Mouse (Mus musculus) liver, embryonic 12.5 days (tissue): ENCODE measurements at regions not wholly inside any gene's neighbourhood (a gene's known extent, or its start where the extent isn't known, plus 50 kb on each side); places are given as distances from the start of the nearest gene placed in this dataset.

ENCODE experiments used
- ATAC-seq: fragments of 200-750 bp; cut with Nextera tagmentation; 2 replicates; pipeline ENCODE4 v1.8.0; 2017; ENCODE audit warnings: moderate number of reproducible peaks, mild to moderate bottlenecking, moderate library complexity
- H3K27ac ChIP-seq: fragments of 300-500 bp; sonication (generic); 2 replicates; pipeline ENCODE4 v1.5.1; 2016; ENCODE audit warnings: mild to moderate bottlenecking
- H3K27me3 ChIP-seq: fragments of 300-500 bp; sonication (generic); replicated peaks from 2 replicates; pipeline ENCODE4 v1.6.1; 2016; ENCODE audit warnings: mild to moderate bottlenecking, moderate library complexity
- H3K36me3 ChIP-seq: fragments of 300-500 bp; sonication (generic); 2 replicates; pipeline ENCODE4 v1.6.1; 2016; ENCODE audit warnings: mild to moderate bottlenecking, moderate library complexity
- H3K4me1 ChIP-seq: fragments of 300-500 bp; sonication (generic); 2 replicates; pipeline ENCODE4 v1.6.1; 2016
- H3K4me2 ChIP-seq: fragments of 300-500 bp; sonication (generic); 2 replicates; pipeline ENCODE4 v1.6.1; 2016; ENCODE audit warnings: mild to moderate bottlenecking, moderate library complexity
- H3K4me3 ChIP-seq: fragments of 300-500 bp; sonication (generic); 2 replicates; pipeline ENCODE4 v1.5.1; 2016; ENCODE audit warnings: mild to moderate bottlenecking, moderate library complexity
- H3K9ac ChIP-seq: fragments of 300-500 bp; sonication (generic); 2 replicates; pipeline ENCODE4 v1.6.1; 2016; ENCODE audit warnings: mild to moderate bottlenecking, moderate library complexity
- H3K9me3 ChIP-seq: fragments of 300-500 bp; sonication (generic); replicated peaks from 2 replicates; pipeline ENCODE4 v1.6.1; 2016; ENCODE audit warnings: mild to moderate bottlenecking, moderate library complexity
- WGBS: fragments of 180-500 bp; shearing (Covaris S2); methylation state at CpG from one replicate; pipeline ENCODE4 v1.1.7; 2016; ENCODE audit not compliant: insufficient replicate concordance; 5-methylcytosine and 5-hydroxymethylcytosine counted together

DNA sequence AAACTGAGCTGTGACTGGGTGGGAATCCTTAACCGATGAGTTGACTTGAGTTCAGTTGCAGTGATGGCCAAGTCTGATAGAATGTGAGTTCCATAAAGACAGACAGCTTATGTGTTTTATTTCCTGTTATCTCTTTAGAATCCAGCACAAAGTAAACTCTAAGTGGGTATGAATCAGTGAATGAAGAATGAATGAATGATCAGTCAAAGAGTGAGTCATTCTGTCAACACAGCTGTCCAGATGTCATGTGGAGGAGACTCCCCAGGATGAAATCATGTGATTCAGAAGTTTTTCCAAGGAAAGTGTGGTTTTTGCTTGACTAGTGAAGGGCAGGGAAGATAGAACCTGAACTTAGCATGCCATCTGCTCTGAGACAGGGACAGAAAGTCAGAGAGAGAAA, 732.0 kb upstream of the A1bg start:
- no peak overlapping the region for H3K4me3 ChIP-seq
- no peaks in the 10 kb centered on the region for H3K9me3 ChIP-seq
- no peak for ATAC-seq
- 78% methylated on average over 1 of the region's 1 CpGs for WGBS
- H3K9ac ChIP-seq, result no peak overlapping the region
- H3K36me3 ChIP-seq, result no peaks in the 10 kb centered on the region
- no peak overlapping the region for H3K4me2 ChIP-seq
- H3K4me1 ChIP-seq, result no peaks in the 10 kb centered on the region
- H3K27ac ChIP-seq, result no peak overlapping the region
- H3K27me3 ChIP-seq, result no peaks in the 10 kb centered on the region

DNA sequence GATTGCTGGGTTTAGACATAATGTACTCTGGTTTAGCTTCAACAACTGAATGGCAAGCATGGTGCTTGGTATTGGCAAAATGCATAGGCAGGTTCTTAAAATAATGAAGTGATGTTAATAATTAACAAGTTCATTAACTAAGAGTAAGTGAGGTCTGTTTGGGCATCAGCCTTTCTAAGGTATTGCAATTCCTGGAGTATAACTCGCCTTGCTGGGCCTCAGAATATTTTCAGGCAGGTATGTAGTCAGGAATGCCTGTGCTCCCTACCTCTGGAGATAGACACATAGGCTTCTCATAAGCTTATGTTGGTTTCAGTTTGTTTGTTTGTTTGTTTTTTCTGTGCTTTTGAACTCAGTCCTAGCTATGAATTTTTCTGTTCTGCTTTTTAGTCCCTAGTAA, 731.0 kb upstream of the A1bg start:
- H3K4me2 ChIP-seq, result no peak overlapping the region
- 60% methylated on average over 1 of the region's 1 CpGs for WGBS

DNA sequence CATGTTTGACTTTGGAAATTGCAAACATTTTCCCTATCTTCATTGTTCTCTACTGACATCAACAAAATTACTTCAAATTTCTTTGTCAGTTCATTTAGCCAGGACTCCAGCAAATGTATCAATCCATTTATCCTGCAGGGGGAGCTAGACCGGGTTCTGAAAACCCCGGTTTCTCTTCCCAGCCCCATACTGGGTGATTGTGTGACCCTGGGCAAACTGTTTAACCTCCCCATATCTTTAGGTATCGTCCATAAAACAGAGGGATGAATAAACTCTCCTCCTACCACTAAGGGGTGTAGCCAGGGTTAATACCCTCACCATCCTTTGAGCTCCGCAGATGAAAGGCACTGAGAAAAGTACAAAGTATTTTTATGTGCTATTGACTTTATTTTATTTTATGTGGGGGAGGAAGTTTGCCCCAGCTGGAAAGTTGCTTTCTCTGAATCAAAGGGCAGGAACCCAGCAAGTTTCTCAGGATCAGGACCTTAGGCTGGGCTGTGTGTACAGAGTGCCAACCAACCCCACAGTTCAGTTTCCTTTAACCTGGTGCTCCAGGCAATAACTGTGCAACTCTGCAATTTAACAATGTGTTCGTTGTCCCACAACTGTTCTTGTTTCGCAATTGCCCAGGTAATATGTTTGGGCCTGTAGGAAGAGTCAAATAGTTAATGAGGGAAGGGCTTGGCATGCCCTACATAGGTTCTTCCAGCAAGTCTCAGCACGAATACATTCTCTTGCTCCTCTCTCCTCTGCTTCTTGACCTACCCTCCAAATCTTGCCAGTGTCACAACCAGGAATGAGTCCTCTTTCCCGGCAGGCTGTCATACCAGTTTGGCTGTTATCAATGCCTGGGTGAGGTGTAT, 696.1 kb upstream of the A1bg start:
- Histone ChIP-seq H3K9ac (no peak overlapping the region), H3K27me3 (no peaks in the 10 kb centered on the region), H3K4me2 (no peak overlapping the region), H3K4me1 (no peaks in the 10 kb centered on the region), H3K9me3 (no peaks in the 10 kb centered on the region), H3K36me3 (no peaks in the 10 kb centered on the region), H3K27ac (no peak overlapping the region), H3K4me3 (no peak overlapping the region)
- no peak for ATAC-seq
- WGBS, result 56% methylated on average over 8 of the region's 8 CpGs

More for the DNA sequence above, 731.0 kb upstream of the A1bg start:
- Histone ChIP-seq H3K27ac (no peak overlapping the region), H3K27me3 (no peaks in the 10 kb centered on the region), H3K4me1 (no peaks in the 10 kb centered on the region), H3K9me3 (no peaks in the 10 kb centered on the region), H3K9ac (no peak overlapping the region), H3K4me3 (no peak overlapping the region), H3K36me3 (no peaks in the 10 kb centered on the region)
- no peak for ATAC-seq

- no peak for ATAC-seq
- no peak overlapping the region for H3K4me3 ChIP-seq
- H3K4me1 ChIP-seq, result no peaks in the 10 kb centered on the region
- H3K9ac ChIP-seq, result no peak overlapping the region
- WGBS, result 65% methylated on average over 3 of the region's 3 CpGs
- H3K36me3 ChIP-seq, result no peaks in the 10 kb centered on the region
- H3K4me2 ChIP-seq, result no peak overlapping the region
- no peaks in the 10 kb centered on the region for H3K27me3 ChIP-seq
- H3K9me3 ChIP-seq, result no peaks in the 10 kb centered on the region
- H3K27ac ChIP-seq, result no peak overlapping the region
Observed at GRCm38 (mm10) chr15:61610662-61611061, 687.9 kb upstream of the A1bg start.

- H3K4me2 ChIP-seq, result no peak overlapping the region
- no peaks in the 10 kb centered on the region for H3K36me3 ChIP-seq
- H3K4me1 ChIP-seq, result no peaks in the 10 kb centered on the region
- no peaks in the 10 kb centered on the region for H3K27me3 ChIP-seq
- 61% methylated on average over 6 of the region's 6 CpGs for WGBS
- no peaks in the 10 kb centered on the region for H3K9me3 ChIP-seq
- H3K9ac ChIP-seq, result no peak overlapping the region
- H3K27ac ChIP-seq, result no peak overlapping the region
- no peak for ATAC-seq
- H3K4me3 ChIP-seq, result no peak overlapping the region
Observed at GRCm38 (mm10) chr15:61609656-61610055, 686.8 kb upstream of the A1bg start.

- Histone ChIP-seq H3K27me3 (no peaks in the 10 kb centered on the region), H3K9ac (no peak overlapping the region), H3K4me3 (no peak overlapping the region), H3K4me1 (no peaks in the 10 kb centered on the region), H3K36me3 (no peaks in the 10 kb centered on the region), H3K27ac (no peak overlapping the region), H3K9me3 (no peaks in the 10 kb centered on the region), H3K4me2 (no peak overlapping the region)
- WGBS, result 54% methylated on average over 6 of the region's 6 CpGs
- no peak for ATAC-seq
Observed at GRCm38 (mm10) chr15:61608301-61608731, 685.5 kb upstream of the A1bg start.

- Histone ChIP-seq H3K4me2 (no peak overlapping the region), H3K27me3 (no peaks in the 10 kb centered on the region), H3K9ac (no peak overlapping the region), H3K4me1 (no peaks in the 10 kb centered on the region), H3K4me3 (no peak overlapping the region), H3K36me3 (no peaks in the 10 kb centered on the region), H3K9me3 (no peaks in the 10 kb centered on the region), H3K27ac (no peak overlapping the region)
- WGBS, result 54% methylated on average over 6 of the region's 6 CpGs
- ATAC-seq, result no peak
Observed at GRCm38 (mm10) chr15:61599734-61600133, 676.9 kb upstream of the A1bg start.

DNA sequence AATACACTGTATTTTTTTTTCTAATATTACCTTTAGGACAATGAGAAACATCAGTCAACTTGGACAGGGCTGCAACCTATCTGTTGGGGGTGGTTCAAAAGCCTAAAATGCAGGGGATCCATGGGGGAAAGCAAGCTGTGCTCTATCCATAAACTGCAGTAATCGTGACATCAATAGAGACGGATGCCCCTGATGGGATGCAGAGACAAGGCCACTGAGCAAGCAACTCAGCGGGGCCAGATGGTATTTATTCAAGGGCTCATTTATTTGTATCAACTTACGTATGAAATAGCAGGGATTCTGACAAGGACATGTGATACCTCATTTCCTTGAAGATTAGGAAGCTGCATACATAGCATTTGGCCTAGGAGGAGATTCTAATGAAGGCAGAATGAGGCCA, 673.5 kb upstream of the A1bg start:
- no peak for ATAC-seq

GRCm38 (mm10) chr15:61588956-61589355, 666.1 kb upstream of the A1bg start:
- Histone ChIP-seq H3K4me3 (no peak overlapping the region), H3K9ac (no peak overlapping the region), H3K27ac (no peak overlapping the region), H3K36me3 (no peaks in the 10 kb centered on the region), H3K9me3 (no peaks in the 10 kb centered on the region), H3K4me1 (no peaks in the 10 kb centered on the region), H3K27me3 (no peaks in the 10 kb centered on the region), H3K4me2 (no peak overlapping the region)
- 53% methylated on average over 5 of the region's 5 CpGs for WGBS
- ATAC-seq, result no peak

More for the DNA sequence above, 673.5 kb upstream of the A1bg start:
- no peak overlapping the region for H3K4me3 ChIP-seq
- WGBS, result 66% methylated on average over 4 of the region's 4 CpGs
- no peaks in the 10 kb centered on the region for H3K27me3 ChIP-seq
- H3K4me1 ChIP-seq, result no peaks in the 10 kb centered on the region
- no peaks in the 10 kb centered on the region for H3K36me3 ChIP-seq
- no peaks in the 10 kb centered on the region for H3K9me3 ChIP-seq
- H3K4me2 ChIP-seq, result no peak overlapping the region
- H3K27ac ChIP-seq, result no peak overlapping the region
- H3K9ac ChIP-seq, result no peak overlapping the region

DNA sequence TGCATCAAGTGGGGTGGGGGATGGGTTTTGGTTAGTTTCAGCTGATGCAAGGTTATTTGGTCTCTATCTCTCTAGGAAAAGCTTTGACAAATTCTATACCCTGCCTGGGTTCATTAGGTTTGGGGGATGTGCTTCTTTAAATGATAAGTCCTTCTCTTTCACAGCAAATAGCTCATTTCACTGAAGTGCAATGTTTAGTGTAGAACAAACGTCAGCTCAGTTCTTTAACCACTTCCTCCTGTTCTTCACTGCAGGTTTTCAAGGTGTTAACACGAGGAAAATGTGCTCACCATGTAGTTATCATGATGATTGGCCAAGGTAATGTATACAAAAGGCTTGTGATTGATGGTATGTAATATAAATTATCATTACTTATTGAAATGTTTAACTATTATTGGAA, 659.5 kb upstream of the A1bg start:
- H3K9ac ChIP-seq, result no peak overlapping the region
- 18% methylated on average over 2 of the region's 2 CpGs for WGBS

GRCm38 (mm10) chr15:61563347-61563746, 640.5 kb upstream of the A1bg start:
- Histone ChIP-seq H3K4me2 (no peak overlapping the region), H3K4me3 (no peak overlapping the region), H3K27me3 (no peaks in the 10 kb centered on the region), H3K27ac (no peak overlapping the region), H3K9ac (no peak overlapping the region), H3K9me3 (no peaks in the 10 kb centered on the region), H3K36me3 (no peaks in the 10 kb centered on the region), H3K4me1 (no peaks in the 10 kb centered on the region)
- ATAC-seq, result no peak

More for the DNA sequence above, 659.5 kb upstream of the A1bg start:
- Histone ChIP-seq H3K9me3 (no peaks in the 10 kb centered on the region), H3K4me2 (no peak overlapping the region), H3K4me3 (no peak overlapping the region), H3K27me3 (no peaks in the 10 kb centered on the region), H3K4me1 (no peaks in the 10 kb centered on the region), H3K36me3 (no peaks in the 10 kb centered on the region), H3K27ac (no peak overlapping the region)
- no peak for ATAC-seq

DNA sequence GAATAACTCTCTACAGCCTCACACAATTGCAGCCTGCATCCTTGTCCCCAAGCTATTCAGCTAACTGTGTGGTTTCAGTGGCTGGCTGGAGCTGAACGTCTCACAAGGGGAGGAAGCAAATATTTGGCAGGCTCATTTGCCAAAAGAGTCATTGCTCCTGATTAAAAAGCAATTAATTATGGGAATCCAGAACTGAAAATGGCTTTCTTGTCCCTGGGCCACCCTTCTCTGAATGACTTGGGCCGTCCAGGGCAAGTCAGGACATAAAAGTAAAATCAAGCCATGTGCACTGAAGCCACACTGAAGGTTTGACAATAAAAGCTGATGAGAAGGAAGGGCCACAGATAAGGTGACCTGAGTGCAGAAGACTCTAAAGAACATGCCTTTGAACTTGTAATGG, 639.4 kb upstream of the A1bg start:
- H3K4me2 ChIP-seq, result no peak overlapping the region
- 33% methylated on average over 2 of the region's 2 CpGs for WGBS
- H3K9ac ChIP-seq, result no peak overlapping the region
- no peaks in the 10 kb centered on the region for H3K4me1 ChIP-seq
- no peaks in the 10 kb centered on the region for H3K27me3 ChIP-seq
- no peaks in the 10 kb centered on the region for H3K36me3 ChIP-seq
- H3K4me3 ChIP-seq, result no peak overlapping the region
- H3K27ac ChIP-seq, result no peak overlapping the region
- ATAC-seq, result no peak
- no peaks in the 10 kb centered on the region for H3K9me3 ChIP-seq

DNA sequence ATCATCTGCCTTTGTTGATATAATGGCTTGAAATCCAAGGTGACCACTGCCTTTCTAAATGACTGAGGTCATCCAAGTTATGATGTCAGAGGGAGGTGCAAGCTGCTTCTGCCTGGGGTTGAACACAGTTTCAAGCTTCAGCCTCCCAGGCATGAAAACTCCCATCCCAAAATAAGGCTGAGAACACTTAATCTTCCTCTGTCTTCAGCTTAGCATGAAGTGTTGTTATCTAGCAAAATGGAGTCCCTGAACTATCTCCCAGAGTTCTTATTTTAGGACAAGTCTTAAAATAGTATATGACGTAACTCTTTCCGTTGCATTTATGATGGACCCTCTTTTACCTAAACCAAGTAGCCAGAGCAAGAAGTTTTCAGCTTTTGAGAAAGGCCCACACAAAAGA, 631.1 kb upstream of the A1bg start:
- H3K9ac ChIP-seq, result no peak overlapping the region
- H3K36me3 ChIP-seq, result no peaks in the 10 kb centered on the region
- no peaks in the 10 kb centered on the region for H3K9me3 ChIP-seq
- no peak for ATAC-seq
- WGBS, result 71% methylated on average over 2 of the region's 2 CpGs
- no peak overlapping the region for H3K27ac ChIP-seq
- no peaks in the 10 kb centered on the region for H3K4me1 ChIP-seq
- H3K27me3 ChIP-seq, result no peaks in the 10 kb centered on the region
- H3K4me3 ChIP-seq, result no peak overlapping the region
- no peak overlapping the region for H3K4me2 ChIP-seq
